30 mouse cellular contexts compared by ENCODE assay signal in the genomic region with DNA sequence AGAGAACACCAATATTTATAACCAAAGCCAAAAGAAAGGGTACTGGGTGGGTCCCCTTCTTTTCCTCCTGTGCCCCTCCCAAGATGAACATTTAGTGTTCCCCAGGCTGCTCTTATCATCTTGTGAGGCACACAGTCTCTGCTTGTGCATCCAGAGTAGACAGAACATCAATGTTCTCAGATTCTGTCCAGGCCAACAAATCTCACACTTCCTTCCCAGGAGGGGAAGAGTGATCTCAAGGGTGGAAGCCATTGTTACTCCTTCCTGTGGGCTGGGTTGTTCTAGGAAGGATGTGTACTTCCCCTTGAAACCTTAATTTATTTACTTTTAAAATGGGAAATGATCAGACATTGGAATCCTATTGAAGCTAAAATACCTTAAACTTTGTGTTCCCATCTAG. TPM values are rescaled to one million over a fixed set of nuclear protein-coding genes. Genes with fewer than 3 reads are reported as not detected.
A peak's percentile ranks its signal among the peaks of the same experiment; 100 is the strongest.
DNase-seq lines count a peak whose midpoint lies in the region; ATAC-seq and TF ChIP-seq lines count a peak whose summit lies in the region.
"Had no signal": no experiment of that assay in that cellular context is flagged by ENCODE, and none has a peak within 500 bp of the region (broad histone marks: within the 10 kb centered on the region; RNA-seq: fewer than 3 reads in every experiment).

No protein-coding gene starts in this region.

- 0 out of 2 replicates have a peak, but pooled peaks have one; percentile 41 for ATAC-seq in heart, postnatal 0 days (ENCODE audit: insufficient read depth, low read depth)
- no peak for ATAC-seq in kidney, embryonic 16.5 days (ENCODE audit: low FRiP score, low TSS enrichment)
- ATAC-seq in lung, postnatal 0 days: peak; percentile 94
- ATAC-seq: forebrain, embryonic 15.5 days; intestine, embryonic 16.5 days; midbrain, embryonic 13.5 days; Patski had no signal

- H3K9ac ChIP-seq in heart, postnatal 0 days (replicated peaks; ENCODE audit: low read depth, low read length): no peak overlapping the region
- no peak overlapping the region for H3K9ac ChIP-seq in kidney, embryonic 16.5 days (replicated peaks; ENCODE audit: low read length)
- H3K9ac ChIP-seq in lung, postnatal 0 days (replicated peaks; ENCODE audit: low read depth): no peak overlapping the region
- H3K9ac ChIP-seq: embryonic facial prominence, embryonic 13.5 days; forebrain, embryonic 15.5 days; heart, embryonic 13.5 days; hindbrain, embryonic 13.5 days; liver, embryonic 15.5 days; midbrain, embryonic 13.5 days; neural tube, embryonic 13.5 days had no signal

- intact Hi-C loops in gastrocnemius, adult 2 months (cut with DNase I): no loop called here
- intact Hi-C loops in heart, postnatal 25 days (cut with DNase I): loop anchor here (5.0 kb wide), 1 partner anchor 75 kb away; no protein-coding TSS in a partner anchor

- DNase-seq in gastrocnemius, adult 2 months: no peak
- no peak for DNase-seq in gastrocnemius, postnatal 25 days
- no peak for DNase-seq in heart, postnatal 0 days (ENCODE audit: low spot score)
- DNase-seq in heart, postnatal 25 days (ENCODE audit: low spot score): no peak
- DNase-seq in kidney, postnatal 14 days: peak; percentile 29
- peak; percentile 58 for DNase-seq in lung, postnatal 0 days (ENCODE audit: low spot score)
- DNase-seq in layer of hippocampus, adult 8-10 months (ENCODE audit: low spot score in 2 of 2): no peak
- DNase-seq: adrenal gland, postnatal 10 days; cerebellum, adult 18-20 months; cerebellum, postnatal 10 days; heart, postnatal 4 days; layer of hippocampus, postnatal 36 days; liver; right cerebral cortex, postnatal 4 days; thymus, adult 18-20 months; thymus, postnatal 25 days had no signal

- H3K4me2 ChIP-seq in heart, postnatal 0 days (ENCODE audit: low read depth, low read length): no peak overlapping the region
- H3K4me2 ChIP-seq in kidney, embryonic 16.5 days (replicated peaks; ENCODE audit: low read depth, low read length): no peak overlapping the region
- no peak overlapping the region for H3K4me2 ChIP-seq in lung, postnatal 0 days (replicated peaks; ENCODE audit: low read depth, low read length)
- H3K4me2 ChIP-seq: embryonic facial prominence, embryonic 13.5 days; forebrain, embryonic 15.5 days; heart, embryonic 13.5 days; hindbrain, embryonic 13.5 days; liver, embryonic 15.5 days; midbrain, embryonic 13.5 days; neural tube, embryonic 13.5 days had no signal

- no peaks in the 10 kb centered on the region for H3K36me3 ChIP-seq in heart, postnatal 0 days (replicated peaks; ENCODE audit: control insufficient read depth, insufficient read depth, low read length)
- H3K36me3 ChIP-seq in kidney, embryonic 16.5 days (ENCODE audit: insufficient read depth, low read length): no peaks in the 10 kb centered on the region
- no peaks in the 10 kb centered on the region for H3K36me3 ChIP-seq in lung, postnatal 0 days (ENCODE audit: insufficient read depth, low read length)
- H3K36me3 ChIP-seq: embryonic facial prominence, embryonic 13.5 days; forebrain, embryonic 10.5 days; forebrain, embryonic 15.5 days; G1E; heart, embryonic 13.5 days; hindbrain, embryonic 13.5 days; liver, embryonic 15.5 days; midbrain, embryonic 13.5 days; neural tube, embryonic 13.5 days had no signal

- TF ChIP-seq CTCF in gastrocnemius, adult 2 months (IDR thresholded peaks at IDR 0.05): no peak
- no peak for TF ChIP-seq CTCF in heart, postnatal 0 days (IDR thresholded peaks at IDR 0.05; ENCODE audit: low read depth)
- no peak for TF ChIP-seq CTCF in lung, postnatal 0 days (IDR thresholded peaks at IDR 0.05)

- no peaks in the 10 kb centered on the region for H3K4me1 ChIP-seq in heart, postnatal 0 days (ENCODE audit: control insufficient read depth, insufficient read depth)
- no peaks in the 10 kb centered on the region for H3K4me1 ChIP-seq in kidney, embryonic 16.5 days (ENCODE audit: insufficient read depth, low read length)
- no peaks in the 10 kb centered on the region for H3K4me1 ChIP-seq in lung, postnatal 0 days (ENCODE audit: insufficient read depth, low read depth, low read length)
- H3K4me1 ChIP-seq: embryonic facial prominence, embryonic 13.5 days; forebrain, embryonic 10.5 days; forebrain, embryonic 15.5 days; heart, embryonic 13.5 days; hindbrain, embryonic 13.5 days; liver, embryonic 15.5 days; midbrain, embryonic 13.5 days; neural tube, embryonic 13.5 days had no signal

- no peaks in the 10 kb centered on the region for H3K27me3 ChIP-seq in heart, postnatal 0 days (ENCODE audit: control insufficient read depth, insufficient read depth, low read length)
- no peaks in the 10 kb centered on the region for H3K27me3 ChIP-seq in kidney, embryonic 16.5 days (ENCODE audit: insufficient read depth, low read length)
- H3K27me3 ChIP-seq in lung, postnatal 0 days (replicated peaks; ENCODE audit: insufficient read depth, low read length): no peaks in the 10 kb centered on the region
- H3K27me3 ChIP-seq: embryonic facial prominence, embryonic 13.5 days; forebrain, embryonic 15.5 days; heart, embryonic 13.5 days; hindbrain, embryonic 13.5 days; liver, embryonic 15.5 days; midbrain, embryonic 13.5 days; neural tube, embryonic 13.5 days; Patski had no signal

- TF ChIP-seq EP300 in heart, postnatal 0 days (IDR thresholded peaks at IDR 0.05; ENCODE audit: low read depth): no peak; the same call in 1 of the 2 replicates
- TF ChIP-seq EP300 in lung, postnatal 0 days (IDR thresholded peaks at IDR 0.05): peak; percentile 96

- H3K9me3 ChIP-seq in heart, postnatal 0 days (replicated peaks; ENCODE audit: control insufficient read depth, low read length): no peaks in the 10 kb centered on the region
- peaks cover 6% of the 10 kb centered on the region; the same call in 1 of the 2 replicates for H3K9me3 ChIP-seq in kidney, embryonic 16.5 days (ENCODE audit: low read length)
- H3K9me3 ChIP-seq in lung, postnatal 0 days (ENCODE audit: low read length): no peaks in the 10 kb centered on the region
- H3K9me3 ChIP-seq: forebrain, embryonic 10.5 days; forebrain, embryonic 15.5 days; G1E; heart, embryonic 13.5 days; liver, embryonic 15.5 days; midbrain, embryonic 13.5 days; neural tube, embryonic 13.5 days had no signal

- H3K4me3 ChIP-seq in gastrocnemius, adult 2 months: no peak overlapping the region
- H3K4me3 ChIP-seq in heart, postnatal 0 days (ENCODE audit: low read depth, low read length): no peak overlapping the region
- H3K4me3 ChIP-seq in kidney, embryonic 16.5 days (ENCODE audit: low read length): no peak overlapping the region
- H3K4me3 ChIP-seq in lung, postnatal 0 days (ENCODE audit: low read depth, low read length): no peak overlapping the region
- H3K4me3 ChIP-seq: embryonic facial prominence, embryonic 13.5 days; forebrain, embryonic 10.5 days; forebrain, embryonic 15.5 days; heart, embryonic 13.5 days; hindbrain, embryonic 13.5 days; liver, embryonic 15.5 days; midbrain, embryonic 13.5 days; neural tube, embryonic 13.5 days had no signal

- peak overlapping the region; percentile 72 for H3K27ac ChIP-seq in gastrocnemius, adult 2 months
- H3K27ac ChIP-seq in heart, postnatal 0 days (ENCODE audit: low read depth): peak overlapping the region; percentile 47
- H3K27ac ChIP-seq in kidney, embryonic 16.5 days (ENCODE audit: low read length): no peak overlapping the region
- peak overlapping the region; percentile 57; the same call in 1 of the 2 replicates for H3K27ac ChIP-seq in lung, postnatal 0 days (ENCODE audit: low read length)
- H3K27ac ChIP-seq: embryonic facial prominence, embryonic 13.5 days; forebrain, embryonic 10.5 days; forebrain, embryonic 15.5 days; heart, embryonic 13.5 days; hindbrain, embryonic 13.5 days; liver, embryonic 15.5 days; macrophage; midbrain, embryonic 13.5 days; neural tube, embryonic 13.5 days; stomach, postnatal 0 days had no signal

RNA-seq across cellular contexts. Expression of gene Trib2, which starts 39.7 kb away (rescaled TPM):
- 10 to 100 TPM; 10.0 to 17.8 TPM for total RNA-seq in gastrocnemius, adult 2 months (2021)
- 10 to 100 TPM; 13.6 to 20.0 TPM for total RNA-seq in gastrocnemius, postnatal 25 days (2021)
- total RNA-seq in heart, postnatal 0 days (2014; rRNA removed; ENCODE audit: low replicate concordance): 83.9 and 91.1 TPM in 2 replicates
- polyA plus RNA-seq in heart, postnatal 0 days (2015; fragmentation: Nextera tagmentation; extraction: Ambion mirVana): 55.0 and 57.1 TPM in 2 replicates
- 10 to 100 TPM; 39.1 to 41.1 TPM for total RNA-seq in heart, postnatal 25 days (2021)
- 58.0 and 58.6 TPM in 2 replicates for polyA plus RNA-seq in kidney, embryonic 16.5 days (2015; fragmentation: Nextera tagmentation; extraction: Ambion mirVana)
- 36.4 and 42.0 TPM in 2 replicates for polyA plus RNA-seq in lung, postnatal 0 days (2015; fragmentation: Nextera tagmentation; extraction: Ambion mirVana)
- total RNA-seq in layer of hippocampus, adult 8-10 months (2022): 10 to 100 TPM; 27.4 to 35.4 (median 30.8) TPM
- polyA plus RNA-seq: G1E had no signal

Comparison
In these comparisons a context has a peak if more than half of its experiments do, and no peak if none do; other contexts are left out.
1. DNase-seq: peak in kidney, postnatal 14 days (single experiment) and lung, postnatal 0 days (single experiment); none in gastrocnemius, adult 2 months (single experiment), gastrocnemius, postnatal 25 days (single experiment), heart, postnatal 0 days (single experiment), heart, postnatal 25 days (single experiment) and layer of hippocampus, adult 8-10 months (0 of 2).